Mouse (Mus musculus) layer of hippocampus, adult 18-20 months (tissue): ENCODE measurements around the gene Rpgrip1l. TPM values are rescaled to one million over a fixed set of nuclear protein-coding genes. Genes with fewer than 3 reads are reported as not detected.

Experiments
- DNase-seq, 2 experiments: peaks; one replicate each; pipeline ENCODE4 v3.0.0; 2022; ENCODE audit warnings: low spot score in 2 of 2
- total RNA-seq, 2 experiments: library from RNA; stranded (reverse); gene quantifications; 2 replicates each; pipeline ENCODE4 v1.2.3; 2021

The Rpgrip1l gene
- total RNA-seq, 2 experiments from 2014 or later, result 23.9 to 26.6 TPM

GRCm38 (mm10) chr8:91329461-91329850, 16.4 kb upstream of the Rpgrip1l start:
- no peak for DNase-seq

- no peak for DNase-seq
Measured at GRCm38 (mm10) chr8:91329056-91329455, 16.0 kb upstream of the Rpgrip1l start.

- DNase-seq, result no peak
Measured at GRCm38 (mm10) chr8:91327471-91328205, 14.6 kb upstream of the Rpgrip1l start.

- DNase-seq, result no peak
Measured at GRCm38 (mm10) chr8:91326946-91327345, 13.9 kb upstream of the Rpgrip1l start.

GRCm38 (mm10) chr8:91326018-91326417, 13.0 kb upstream of the Rpgrip1l start:
- no peak for DNase-seq

GRCm38 (mm10) chr8:91324916-91325315, 11.9 kb upstream of the Rpgrip1l start:
- no peak for DNase-seq

- DNase-seq, result no peak
Measured at GRCm38 (mm10) chr8:91324271-91324670, 11.2 kb upstream of the Rpgrip1l start.

- DNase-seq, result peak in 1 of 2 experiments; percentile 66
Measured at GRCm38 (mm10) chr8:91323511-91323910, 10.4 kb upstream of the Rpgrip1l start.

- peak in 1 of 2 experiments; percentile 51 for DNase-seq
Measured at GRCm38 (mm10) chr8:91318938-91319729, 6.1 kb upstream of the Rpgrip1l start.

GRCm38 (mm10) chr8:91317567-91318227, 4.6 kb upstream of the Rpgrip1l start:
- DNase-seq, result no peak

- DNase-seq, result no peak
Measured at GRCm38 (mm10) chr8:91312342-91312741, 720 bp downstream of the Rpgrip1l start.

- no peak for DNase-seq
Measured at GRCm38 (mm10) chr8:91304481-91305386, 8.3 kb downstream of the Rpgrip1l start.

- no peak for DNase-seq
Measured at GRCm38 (mm10) chr8:91298672-91299071, 14.4 kb downstream of the Rpgrip1l start.

GRCm38 (mm10) chr8:91295786-91296185, 17.3 kb downstream of the Rpgrip1l start:
- no peak for DNase-seq

- no peak for DNase-seq
Measured at GRCm38 (mm10) chr8:91290576-91290975, 22.5 kb downstream of the Rpgrip1l start.

- DNase-seq, result no peak
Measured at GRCm38 (mm10) chr8:91286237-91286636, 26.8 kb downstream of the Rpgrip1l start.

GRCm38 (mm10) chr8:91283815-91284214, 29.2 kb downstream of the Rpgrip1l start:
- DNase-seq, result peak in 1 of 2 experiments; percentile 45

GRCm38 (mm10) chr8:91282655-91283054, 30.4 kb downstream of the Rpgrip1l start:
- no peak for DNase-seq

- no peak for DNase-seq
Measured at GRCm38 (mm10) chr8:91281545-91281944, 31.5 kb downstream of the Rpgrip1l start.

- DNase-seq, result no peak
Measured at GRCm38 (mm10) chr8:91280467-91281212, 32.4 kb downstream of the Rpgrip1l start.
